In genomic region chr7:105565071-105565836, GRCm38 (mm10) we compare ENCODE assay signal across 19 mouse cellular contexts. TPM values are rescaled to one million over a fixed set of nuclear protein-coding genes. Genes with fewer than 3 reads are reported as not detected.
DNase-seq lines count a peak whose midpoint lies in the region; ATAC-seq and TF ChIP-seq lines count a peak whose summit lies in the region.
"Had no signal": no experiment of that assay in that cellular context is flagged by ENCODE, and none has a peak within 500 bp of the region (broad histone marks: within the 10 kb centered on the region; RNA-seq: fewer than 3 reads in every experiment).

No protein-coding gene starts in this region.

- WGBS in liver, adult 2 months = 89% methylated on average over 17 of the region's 17 CpGs
- 65% methylated on average over 17 of the region's 17 CpGs for WGBS in liver, postnatal 0 days (ENCODE audit: insufficient replicate concordance)
- 90% methylated on average over 17 of the region's 17 CpGs for WGBS in hindbrain, embryonic 10.5 days

- H3K9ac ChIP-seq in liver, adult 2 months (ENCODE audit: low read depth, low read length) = no peak overlapping the region
- no peak overlapping the region for H3K9ac ChIP-seq in liver, postnatal 0 days (replicated peaks)
- H3K9ac ChIP-seq: neural tube, embryonic 12.5 days had no signal

- no peak for TF ChIP-seq EP300 in liver, postnatal 0 days (IDR thresholded peaks at IDR 0.05; ENCODE audit: low read depth)

- no peak for TF ChIP-seq POLR2A in liver, adult 2 months (IDR thresholded peaks at IDR 0.05; ENCODE audit: extremely low read depth, insufficient read depth, low read length)

- no peak overlapping the region for H3K4me3 ChIP-seq in liver, adult 2 months (ENCODE audit: insufficient read depth, low read depth, low read length)
- no peak overlapping the region for H3K4me3 ChIP-seq in liver, postnatal 0 days (ENCODE audit: low read depth, low read length)
- H3K4me3 ChIP-seq in hindbrain, embryonic 10.5 days = no peak overlapping the region
- H3K4me3 ChIP-seq: embryonic facial prominence, embryonic 10.5 days; neural tube, embryonic 12.5 days had no signal

- H3K27me3 ChIP-seq in liver, adult 2 months (ENCODE audit: control insufficient read depth, insufficient read depth, low read length) = no peaks in the 10 kb centered on the region
- H3K27me3 ChIP-seq in liver, postnatal 0 days (ENCODE audit: insufficient read depth, low read length) = no peaks in the 10 kb centered on the region
- H3K27me3 ChIP-seq in hindbrain, embryonic 10.5 days (ENCODE audit: insufficient read depth, poor library complexity, severe bottlenecking) = no peaks in the 10 kb centered on the region
- H3K27me3 ChIP-seq: neural tube, embryonic 12.5 days had no signal

- ATAC-seq in liver, postnatal 0 days = no peak
- ATAC-seq: hindbrain, postnatal 0 days; midbrain, embryonic 16.5 days had no signal

- H3K36me3 ChIP-seq in liver, adult 2 months (ENCODE audit: control insufficient read depth, insufficient read depth, low read length) = no peaks in the 10 kb centered on the region
- no peaks in the 10 kb centered on the region for H3K36me3 ChIP-seq in liver, postnatal 0 days (replicated peaks; ENCODE audit: insufficient read depth, low read length)
- H3K36me3 ChIP-seq in hindbrain, embryonic 10.5 days = peaks cover 73% of the 10 kb centered on the region

- no peaks in the 10 kb centered on the region for H3K79me2 ChIP-seq in liver, adult 2 months (ENCODE audit: control insufficient read depth, insufficient read depth, low read length)

- no peak overlapping the region for H3K27ac ChIP-seq in liver, adult 2 months (replicated peaks; ENCODE audit: insufficient read depth, low read depth, low read length)
- no peak overlapping the region for H3K27ac ChIP-seq in liver, postnatal 0 days (ENCODE audit: low read depth)
- no peak overlapping the region for H3K27ac ChIP-seq in hindbrain, embryonic 10.5 days
- H3K27ac ChIP-seq: embryonic facial prominence, embryonic 10.5 days; hindbrain, postnatal 0 days; neural tube, embryonic 12.5 days; stomach, postnatal 0 days had no signal

- no peak for TF ChIP-seq CTCF in liver, adult 2 months (IDR thresholded peaks at IDR 0.05; ENCODE audit: low read depth, low read length)
- no peak for TF ChIP-seq CTCF in liver, postnatal 0 days (IDR thresholded peaks at IDR 0.05; ENCODE audit: low read depth)

- no peaks in the 10 kb centered on the region for H3K9me3 ChIP-seq in liver, postnatal 0 days (ENCODE audit: low read length)
- H3K9me3 ChIP-seq in hindbrain, embryonic 10.5 days = no peaks in the 10 kb centered on the region
- H3K9me3 ChIP-seq: embryonic facial prominence, embryonic 10.5 days; neural tube, embryonic 12.5 days had no signal

- H3K4me1 ChIP-seq in liver, adult 2 months (ENCODE audit: control insufficient read depth, insufficient read depth, low read length) = no peaks in the 10 kb centered on the region
- no peaks in the 10 kb centered on the region for H3K4me1 ChIP-seq in liver, postnatal 0 days (ENCODE audit: insufficient read depth)
- H3K4me1 ChIP-seq in hindbrain, embryonic 10.5 days (replicated peaks) = peaks cover 20% of the 10 kb centered on the region

- DNase-seq in cerebellum, adult 9-10 months = peak; percentile 62
- no peak for DNase-seq in cerebellum, adult 9-11 months
- DNase-seq in liver, adult 2 months (ENCODE audit: extremely low read depth, low read depth, low spot score) = peak; percentile 16
- no peak for DNase-seq in liver, postnatal 0 days
- DNase-seq in cerebellum, postnatal 25 days = peak; percentile 29 to 41
- DNase-seq in heart, postnatal 4 days = peak; percentile 73
- DNase-seq in thymus, postnatal 25 days = no peak
- no peak for DNase-seq in hindbrain, embryonic 10.5 days (ENCODE audit: low spot score)
- DNase-seq: adrenal gland, adult 8-10 months; B cell, adult 2 months; kidney, adult 8-10 months; spleen, adult 18-20 months had no signal

- no peak overlapping the region for H3K4me2 ChIP-seq in liver, postnatal 0 days (ENCODE audit: low read depth, low read length)
- H3K4me2 ChIP-seq: liver, embryonic 11.5 days; neural tube, embryonic 12.5 days had no signal

RNA-seq across cellular contexts. Expression of gene Smpd1, which starts 11.1 kb away (rescaled TPM):
- 33.1 and 38.1 TPM in 2 replicates for total RNA-seq in liver, adult 2 months (2014; rRNA removed)
- polyA plus RNA-seq in liver, adult 2 months (2012; rRNA removed) = 48.4 and 51.9 TPM in 2 replicates
- 21.6 and 24.0 TPM in 2 replicates for polyA plus RNA-seq in liver, postnatal 0 days (2015; fragmentation: Nextera tagmentation; extraction: Ambion mirVana)
- 100 to 1,000 TPM; 101 to 103 TPM for total RNA-seq in heart, postnatal 4 days (2021)
- 36.8 and 52.4 TPM in 2 replicates for polyA plus RNA-seq in hindbrain, embryonic 10.5 days (2016; fragmentation: Nextera tagmentation; extraction: Ambion mirVana)

RNA-seq across cellular contexts. Expression of gene Apbb1, which starts 16.2 kb away (rescaled TPM):
- 1.1 TPM in 2 replicates for total RNA-seq in liver, adult 2 months (2014; rRNA removed)
- 0.85 and 1.6 TPM in 2 replicates for polyA plus RNA-seq in liver, adult 2 months (2012; rRNA removed)
- 0.92 and 0.94 TPM in 2 replicates for polyA plus RNA-seq in liver, postnatal 0 days (2015; fragmentation: Nextera tagmentation; extraction: Ambion mirVana)
- 10 to 100 TPM; 57.5 to 59.1 TPM for total RNA-seq in heart, postnatal 4 days (2021)
- 118 and 171 TPM in 2 replicates for polyA plus RNA-seq in hindbrain, embryonic 10.5 days (2016; fragmentation: Nextera tagmentation; extraction: Ambion mirVana)

RNA-seq across cellular contexts. Expression of gene Hpx, which starts 34.7 kb away (rescaled TPM):
- total RNA-seq in liver, adult 2 months (2014; rRNA removed) = 5,639 and 7,644 TPM in 2 replicates
- polyA plus RNA-seq in liver, adult 2 months (2012; rRNA removed) = 4,285 and 5,140 TPM in 2 replicates
- 2,004 and 2,190 TPM in 2 replicates for polyA plus RNA-seq in liver, postnatal 0 days (2015; fragmentation: Nextera tagmentation; extraction: Ambion mirVana)
- under 1 TPM; 0.23 to 0.60 TPM for total RNA-seq in heart, postnatal 4 days (2021)
- polyA plus RNA-seq in hindbrain, embryonic 10.5 days (2016; fragmentation: Nextera tagmentation; extraction: Ambion mirVana) = 0.20 and 0.25 TPM in 2 replicates
- total RNA-seq: hindbrain, postnatal 0 days; left cerebral cortex, postnatal 10 days had no signal
- polyA plus RNA-seq: hindbrain, postnatal 0 days had no signal

Comparison
In these comparisons a context has a peak if more than half of its experiments do, and no peak if none do; other contexts are left out.
1. DNase-seq: peak in cerebellum, adult 9-10 months (single experiment), liver, adult 2 months (single experiment), cerebellum, postnatal 25 days (2 of 2) and heart, postnatal 4 days (single experiment); none in cerebellum, adult 9-11 months (single experiment), liver, postnatal 0 days (single experiment), thymus, postnatal 25 days (single experiment) and hindbrain, embryonic 10.5 days (single experiment).
2. RNA of gene Apbb1, which starts 16.2 kb away (polyA plus RNA-seq): 118 to 171 TPM in hindbrain, embryonic 10.5 days; 0.85 to 1.6 TPM in liver, adult 2 months and 0.92 to 0.94 TPM in liver, postnatal 0 days; every median in the first group is over 10 times any median in the second.
3. RNA of gene Hpx, which starts 34.7 kb away (polyA plus RNA-seq): 4,285 to 5,140 TPM in liver, adult 2 months and 2,004 to 2,190 TPM in liver, postnatal 0 days; 0.20 to 0.25 TPM in hindbrain, embryonic 10.5 days; every median in the first group is over 1,000 times any median in the second.